Mouse (Mus musculus): ENCODE data around the gene Gm6803. TPM values are rescaled to one million over a fixed set of nuclear protein-coding genes. Genes with fewer than 3 reads are reported as not detected.
"Not testable (repeated sequence)": the region's sequence is repeated elsewhere in the genome, so short reads cannot be mapped to it uniquely, and the experiment has no call there.

Gm6803 gene
- not detected in 2 replicates for polyA plus RNA-seq (2012; rRNA removed)

GRCm38 (mm10) chr12:88018671-88019070 is at the start of gene Gm6803:
Gm6803 (minus strand) TSS chr12:88018771.
- not testable (repeated sequence) for H3K4me3 ChIP-seq (ENCODE audit: insufficient read depth, low read depth, low read length); H3K36me3 ChIP-seq (ENCODE audit: control insufficient read depth, insufficient read depth, low read length); H3K27me3 ChIP-seq (replicated peaks; ENCODE audit: control insufficient read depth, insufficient read depth, low read length); H3K27ac ChIP-seq (ENCODE audit: insufficient read depth, low read depth, low read length); DNase-seq; H3K4me1 ChIP-seq (ENCODE audit: control insufficient read depth, insufficient read depth, low read length)
- 79% methylated on average over 2 of the region's 2 CpGs for WGBS

- H3K4me1 ChIP-seq (ENCODE audit: control insufficient read depth, insufficient read depth, low read length); H3K27ac ChIP-seq (ENCODE audit: insufficient read depth, low read depth, low read length); H3K27me3 ChIP-seq (replicated peaks; ENCODE audit: control insufficient read depth, insufficient read depth, low read length); H3K4me3 ChIP-seq (ENCODE audit: insufficient read depth, low read depth, low read length); DNase-seq; H3K36me3 ChIP-seq (ENCODE audit: control insufficient read depth, insufficient read depth, low read length): not testable (repeated sequence)
- 77% methylated on average over 1 of the region's 1 CpGs for WGBS
Measured at GRCm38 (mm10) chr12:88045226-88045625, 26.7 kb upstream of the Gm6803 start.

GRCm38 (mm10) chr12:88039703-88040102 is 21.1 kb upstream of the Gm6803 start:
- not testable (repeated sequence) for H3K27me3 ChIP-seq (replicated peaks; ENCODE audit: control insufficient read depth, insufficient read depth, low read length); H3K27ac ChIP-seq (ENCODE audit: insufficient read depth, low read depth, low read length); H3K4me1 ChIP-seq (ENCODE audit: control insufficient read depth, insufficient read depth, low read length); DNase-seq; H3K36me3 ChIP-seq (ENCODE audit: control insufficient read depth, insufficient read depth, low read length); H3K4me3 ChIP-seq (ENCODE audit: insufficient read depth, low read depth, low read length)
- WGBS = 92% methylated on average over 1 of the region's 1 CpGs

GRCm38 (mm10) chr12:88039062-88039461 is 20.5 kb upstream of the Gm6803 start:
- not testable (repeated sequence) for H3K4me1 ChIP-seq (ENCODE audit: control insufficient read depth, insufficient read depth, low read length); H3K36me3 ChIP-seq (ENCODE audit: control insufficient read depth, insufficient read depth, low read length); H3K4me3 ChIP-seq (ENCODE audit: insufficient read depth, low read depth, low read length); H3K27me3 ChIP-seq (replicated peaks; ENCODE audit: control insufficient read depth, insufficient read depth, low read length); H3K27ac ChIP-seq (ENCODE audit: insufficient read depth, low read depth, low read length); DNase-seq

DNA sequence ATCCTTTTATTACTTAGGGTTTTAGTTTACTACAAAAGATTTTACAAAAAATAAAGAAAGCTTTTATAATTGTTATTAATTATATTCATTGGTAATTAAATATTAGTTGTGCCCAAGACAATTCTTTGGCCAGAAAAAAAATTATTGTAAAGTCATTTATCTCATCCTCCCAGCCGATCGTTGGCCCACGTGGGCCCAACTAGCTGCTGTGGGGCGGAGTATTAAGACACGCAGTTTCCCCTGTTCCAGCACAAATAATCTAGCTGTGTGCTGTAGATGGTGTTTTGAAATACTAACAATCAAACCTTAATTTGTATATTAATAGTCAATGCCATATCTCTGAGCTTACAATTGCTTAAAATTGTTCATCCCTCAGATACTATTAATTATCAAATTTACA is 13.7 kb upstream of the Gm6803 start:
- WGBS = 88% methylated on average over 5 of the region's 5 CpGs
- H3K4me1 ChIP-seq (ENCODE audit: control insufficient read depth, insufficient read depth, low read length); H3K4me3 ChIP-seq (ENCODE audit: insufficient read depth, low read depth, low read length); H3K27me3 ChIP-seq (replicated peaks; ENCODE audit: control insufficient read depth, insufficient read depth, low read length); DNase-seq; H3K36me3 ChIP-seq (ENCODE audit: control insufficient read depth, insufficient read depth, low read length); H3K27ac ChIP-seq (ENCODE audit: insufficient read depth, low read depth, low read length): not testable (repeated sequence)

DNA sequence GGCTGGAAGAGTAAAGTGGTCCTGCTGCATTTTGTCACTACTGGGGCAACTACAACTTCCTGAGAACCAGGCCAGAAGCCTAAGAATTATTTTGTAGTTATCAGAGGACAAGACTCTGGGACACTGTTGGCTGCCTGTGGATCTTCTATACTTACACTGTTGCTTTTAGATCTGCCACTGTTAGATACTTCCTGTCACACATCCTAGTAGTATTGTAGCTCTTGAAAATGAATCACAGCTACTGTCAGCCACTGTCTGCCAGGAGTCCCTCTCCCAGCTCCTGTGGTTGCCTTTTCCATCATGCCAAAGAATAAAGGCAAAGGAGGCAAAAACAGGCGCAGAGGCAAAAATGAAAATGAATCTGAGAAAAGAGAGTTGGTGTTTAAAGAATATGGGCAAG is 8.1 kb upstream of the Gm6803 start, which contains the start of gene Gm2056:
TSS of gene Gm2056 (plus strand) at position 301 of the 400 bp plus-strand sequence.
- H3K4me3 ChIP-seq (ENCODE audit: insufficient read depth, low read depth, low read length); DNase-seq; H3K27ac ChIP-seq (ENCODE audit: insufficient read depth, low read depth, low read length); H3K4me1 ChIP-seq (ENCODE audit: control insufficient read depth, insufficient read depth, low read length); H3K27me3 ChIP-seq (replicated peaks; ENCODE audit: control insufficient read depth, insufficient read depth, low read length); H3K36me3 ChIP-seq (ENCODE audit: control insufficient read depth, insufficient read depth, low read length): not testable (repeated sequence)
- 84% methylated on average over 1 of the region's 1 CpGs for WGBS

GRCm38 (mm10) chr12:88011548-88011947 is 7.0 kb downstream of the Gm6803 start, which contains the start of gene Gm2075:
Gm2075 (plus strand) TSS chr12:88011848.
- DNase-seq; H3K27me3 ChIP-seq (replicated peaks; ENCODE audit: control insufficient read depth, insufficient read depth, low read length); H3K4me3 ChIP-seq (ENCODE audit: insufficient read depth, low read depth, low read length); H3K36me3 ChIP-seq (ENCODE audit: control insufficient read depth, insufficient read depth, low read length); H3K4me1 ChIP-seq (ENCODE audit: control insufficient read depth, insufficient read depth, low read length); H3K27ac ChIP-seq (ENCODE audit: insufficient read depth, low read depth, low read length): not testable (repeated sequence)
- WGBS = no CpG with 5 or more reads among the region's 1 CpGs

- 72% methylated on average over 3 of the region's 3 CpGs for WGBS
- not testable (repeated sequence) for H3K4me1 ChIP-seq (ENCODE audit: control insufficient read depth, insufficient read depth, low read length); H3K36me3 ChIP-seq (ENCODE audit: control insufficient read depth, insufficient read depth, low read length); H3K4me3 ChIP-seq (ENCODE audit: insufficient read depth, low read depth, low read length); H3K27ac ChIP-seq (ENCODE audit: insufficient read depth, low read depth, low read length); H3K27me3 ChIP-seq (replicated peaks; ENCODE audit: control insufficient read depth, insufficient read depth, low read length); DNase-seq
Measured at GRCm38 (mm10) chr12:88004118-88004517, 14.5 kb downstream of the Gm6803 start.

DNA sequence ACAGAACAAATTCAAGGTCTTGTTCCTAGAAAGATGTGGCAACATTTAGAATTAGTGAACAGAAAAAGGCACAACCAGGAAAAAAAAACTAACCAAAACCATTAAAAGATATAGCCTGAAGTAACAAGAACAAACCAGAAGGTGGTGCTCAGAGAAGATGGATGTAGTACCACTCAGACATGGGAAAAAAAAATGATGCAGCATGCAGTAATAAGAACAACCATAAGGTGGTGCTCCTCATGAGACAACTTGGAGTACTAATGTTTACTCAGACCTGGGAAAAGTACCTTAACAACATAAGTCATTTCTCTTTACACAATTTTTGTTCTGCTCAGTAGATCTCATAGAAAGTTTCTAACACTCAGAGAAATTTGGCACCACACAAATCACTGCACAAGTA is 34.6 kb downstream of the Gm6803 start:
- H3K4me1 ChIP-seq (ENCODE audit: control insufficient read depth, insufficient read depth, low read length); H3K4me3 ChIP-seq (ENCODE audit: insufficient read depth, low read depth, low read length); H3K36me3 ChIP-seq (ENCODE audit: control insufficient read depth, insufficient read depth, low read length); H3K27me3 ChIP-seq (replicated peaks; ENCODE audit: control insufficient read depth, insufficient read depth, low read length); H3K27ac ChIP-seq (ENCODE audit: insufficient read depth, low read depth, low read length): not testable (repeated sequence)
- peak; percentile 25 for DNase-seq

Other genes starting within 250 kb of the Gm6803 start
- not detected in 2 replicates for gene Gm21319, start 243.0 kb downstream of the Gm6803 start, polyA plus RNA-seq (2012; rRNA removed)
- gene Gm21936, start 223.3 kb downstream of the Gm6803 start, polyA plus RNA-seq (2012; rRNA removed) = not detected in 2 replicates
- gene BB287469, start 202.2 kb downstream of the Gm6803 start, polyA plus RNA-seq (2012; rRNA removed) = not detected in 2 replicates
- not detected in 2 replicates for gene Gm2001, start 176.4 kb downstream of the Gm6803 start, polyA plus RNA-seq (2012; rRNA removed)
- not detected in 2 replicates for gene Gm2016, start 144.7 kb downstream of the Gm6803 start, polyA plus RNA-seq (2012; rRNA removed)
- not detected in 2 replicates for gene Gm2022, start 123.4 kb downstream of the Gm6803 start, polyA plus RNA-seq (2012; rRNA removed)
- gene Gm2035, start 98.9 kb downstream of the Gm6803 start, polyA plus RNA-seq (2012; rRNA removed) = not detected in 2 replicates
- not detected in 2 replicates for gene Gm2042, start 64.7 kb downstream of the Gm6803 start, polyA plus RNA-seq (2012; rRNA removed)
- not detected in 2 replicates for gene Gm2075, start 6.9 kb downstream of the Gm6803 start, polyA plus RNA-seq (2012; rRNA removed)
- gene Gm2056, start 8.2 kb upstream of the Gm6803 start, polyA plus RNA-seq (2012; rRNA removed) = not detected in 2 replicates
- not detected in 2 replicates for gene Gm16368, start 64.9 kb upstream of the Gm6803 start, polyA plus RNA-seq (2012; rRNA removed)
- not detected in 2 replicates for gene Gm10436, start 163.3 kb upstream of the Gm6803 start, polyA plus RNA-seq (2012; rRNA removed)
- not detected in 2 replicates for gene Gm8332, start 231.3 kb upstream of the Gm6803 start, polyA plus RNA-seq (2012; rRNA removed)